Mouse (Mus musculus) embryonic fibroblast, embryonic 13.5 days (primary cell): Measurements from ENCODE around the gene Trim10.

Source experiments
- CTCF ChIP-seq: IDR thresholded peaks from 2 replicates; pipeline ENCODE4 v1.5.1; 2011; ENCODE audit warnings: mild to moderate bottlenecking, control low read depth, low read length, moderate library complexity, borderline replicate concordance; ENCODE audit not compliant: insufficient read depth
- POLR2A ChIP-seq: IDR thresholded peaks from 2 replicates; pipeline ENCODE4 v1.6.1; 2011; ENCODE audit warnings: low read depth, mild to moderate bottlenecking, control low read depth, low read length, moderate library complexity

DNA sequence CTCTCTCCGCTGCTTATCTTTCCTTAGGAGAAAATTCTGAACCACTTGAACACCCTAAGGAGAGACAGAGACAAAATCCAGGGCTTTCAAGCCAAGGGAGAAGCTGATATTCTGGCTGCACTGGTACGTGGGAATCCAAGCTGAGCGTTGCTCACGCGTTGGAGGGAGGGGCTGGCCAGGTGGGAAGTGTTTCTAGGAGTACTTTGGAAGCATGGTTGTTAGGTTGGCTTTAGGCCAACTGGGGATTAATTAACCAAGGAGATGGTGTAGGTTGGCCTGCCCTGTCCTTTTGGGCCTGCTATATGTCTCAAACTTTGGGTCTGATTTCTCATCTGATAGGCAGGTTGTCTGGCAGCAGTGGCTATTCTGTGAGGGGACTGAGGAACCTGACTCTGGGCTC, 18.2 kb upstream of the Trim10 start:
- no peak for TF ChIP-seq CTCF
- no peak for TF ChIP-seq POLR2A
